Mouse (Mus musculus) cerebellum, postnatal 25 days (tissue): ENCODE measurements around the gene Tomm40l.

ENCODE experiments used
- DNase-seq, 2 experiments: peaks; one replicate each; pipeline ENCODE4 v3.0.0; 2021; ENCODE audit warnings: mixed read lengths in 2 of 2

Gene Tomm40l

DNA sequence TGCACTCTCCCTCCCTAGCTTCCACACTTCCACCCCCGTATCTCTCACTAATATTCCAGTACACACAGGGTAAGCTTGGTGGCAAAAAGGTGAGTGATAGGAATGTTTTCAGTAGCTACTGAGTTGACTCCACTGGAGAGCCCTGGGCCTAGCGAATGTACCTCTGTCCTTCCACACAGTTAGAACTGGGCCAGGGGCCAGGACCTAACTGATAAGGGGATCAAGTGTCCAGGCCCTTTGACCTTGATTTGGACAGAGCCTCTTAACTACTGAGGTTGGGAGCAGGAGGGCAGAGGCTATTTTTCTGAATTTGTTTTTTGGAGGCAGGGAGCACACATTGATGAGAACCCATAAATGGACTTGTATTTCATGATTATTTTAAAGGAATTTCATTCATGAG lies 1.5 kb upstream of the Tomm40l start:
- DNase-seq, result no peak

GRCm38 (mm10) chr1:171223168-171223567 lies 854 bp upstream of the Tomm40l start:
- DNase-seq, result no peak

DNA sequence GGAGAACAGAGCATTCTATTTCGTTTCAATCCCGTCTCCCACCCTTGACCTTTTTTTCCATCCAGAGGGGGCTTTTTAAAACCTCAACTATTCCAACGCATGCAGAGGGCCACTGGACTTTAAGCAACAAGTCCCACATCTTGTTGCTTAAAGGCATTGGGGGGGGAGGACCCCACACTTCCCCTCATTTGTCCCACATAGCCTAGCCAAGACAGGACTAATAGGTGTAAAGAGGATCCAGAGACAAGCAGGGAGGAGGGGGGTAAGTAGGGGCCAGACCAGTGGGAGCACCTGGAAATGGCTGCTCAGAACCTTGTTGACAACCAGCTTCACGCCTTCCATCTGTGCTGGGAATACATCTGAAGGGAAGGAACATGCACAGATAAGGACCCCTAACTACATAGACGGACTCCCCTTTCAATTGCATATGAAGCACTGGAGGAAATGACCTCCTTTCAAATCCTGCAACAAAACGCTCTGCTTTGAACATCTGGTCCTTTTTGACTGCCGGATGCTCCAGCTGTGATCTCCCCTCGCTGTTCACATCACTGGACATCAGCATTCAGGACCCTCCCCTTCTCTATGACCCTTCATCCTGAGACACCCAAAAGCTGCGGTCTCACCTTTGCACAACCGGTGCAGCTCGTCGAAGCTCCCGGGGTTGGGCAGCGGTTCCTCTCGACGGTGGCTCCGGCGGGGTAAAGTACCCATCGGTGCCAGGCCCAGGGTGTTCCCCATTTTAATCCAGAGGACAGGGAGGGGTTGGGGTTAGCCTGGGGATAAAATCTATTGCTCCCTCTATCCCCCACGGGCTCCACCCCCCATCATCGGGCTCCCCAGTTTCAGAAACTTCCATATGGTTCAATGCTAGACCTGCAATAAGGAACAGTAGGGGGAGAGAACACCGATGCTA lies 777 bp downstream of the Tomm40l start:
- DNase-seq, result no peak

DNA sequence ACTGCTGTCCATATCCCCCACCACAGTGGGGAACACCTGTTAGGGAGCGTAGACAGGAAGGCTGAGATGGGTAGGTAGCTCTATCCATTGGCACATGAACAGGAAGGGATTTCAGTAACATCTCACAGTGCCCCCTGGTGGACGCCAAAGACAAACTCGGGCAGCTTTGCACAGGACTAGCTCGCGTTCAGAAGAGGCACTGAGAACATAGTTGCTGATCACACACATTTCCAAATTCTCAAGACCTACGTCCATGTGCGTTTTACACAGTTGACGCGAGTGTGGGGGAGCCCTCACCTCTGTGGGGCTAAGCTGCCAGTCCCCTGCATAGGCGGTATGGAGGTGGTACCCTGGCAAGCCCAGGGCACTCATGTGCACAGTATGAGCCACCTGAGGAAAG lies 1.4 kb downstream of the Tomm40l start:
- DNase-seq, result peak; percentile 88 to 93

DNA sequence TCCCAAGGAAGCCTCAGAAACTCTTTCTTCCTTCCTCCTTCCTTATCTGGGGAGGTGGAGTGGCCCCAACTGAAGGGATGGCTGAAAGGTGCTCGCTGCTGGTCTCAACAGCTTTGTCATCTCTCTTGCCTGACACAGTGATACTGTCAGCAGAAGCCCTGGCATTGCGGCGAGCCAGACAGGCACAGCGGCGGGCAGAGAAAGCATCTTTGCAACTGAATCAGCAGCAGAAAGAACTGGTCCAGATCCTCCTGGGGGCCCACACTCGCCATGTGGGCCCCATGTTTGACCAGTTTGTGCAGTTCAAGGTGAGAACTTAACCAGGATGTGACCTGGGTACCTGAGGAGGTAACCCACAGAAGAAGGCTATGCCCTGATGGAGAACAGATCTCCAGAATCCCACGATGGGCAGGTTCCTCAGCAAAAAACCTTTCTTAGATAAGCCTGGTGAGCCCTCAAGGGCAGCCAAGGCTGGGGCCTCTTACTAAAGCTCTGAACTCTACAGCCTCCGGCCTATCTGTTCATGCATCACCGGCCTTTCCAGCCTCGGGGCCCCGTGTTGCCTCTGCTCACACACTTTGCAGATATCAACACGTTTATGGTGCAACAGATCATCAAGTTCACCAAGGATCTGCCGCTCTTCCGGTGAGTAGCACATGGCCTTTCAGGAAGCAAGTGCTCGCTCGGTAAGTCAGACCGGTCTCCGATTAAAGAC lies 5.9 kb downstream of the Tomm40l start:
- no peak for DNase-seq

- DNase-seq, result no peak
These were observed 8.4 kb downstream of the Tomm40l start, which contains the start of gene Nr1i3 for GRCm38 (mm10) chr1:171213801-171214496. TSS of gene Nr1i3 (plus strand) at chr1:171213970.

- DNase-seq, result no peak
These were observed 9.5 kb downstream of the Tomm40l start for GRCm38 (mm10) chr1:171212854-171213253.

DNA sequence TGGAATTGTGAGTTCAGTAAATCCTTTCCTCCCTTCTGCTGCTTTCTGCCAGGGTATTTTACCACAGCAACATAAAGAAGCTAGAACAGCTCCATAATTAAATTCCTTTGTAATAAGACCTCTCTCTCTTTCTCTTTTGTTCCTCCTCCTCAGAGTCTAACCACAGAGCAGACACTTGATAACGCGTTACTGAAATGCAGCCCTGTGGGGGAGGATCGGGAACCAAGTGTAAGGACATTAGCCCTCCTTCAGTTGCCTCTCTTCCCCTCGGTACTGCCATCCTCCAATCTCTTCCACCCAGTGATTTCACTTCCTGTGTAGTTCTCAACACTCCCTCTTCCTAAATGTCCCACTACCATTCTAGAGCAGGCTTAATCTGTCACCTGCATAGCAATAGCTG lies 12.9 kb downstream of the Tomm40l start:
- DNase-seq, result no peak

DNA sequence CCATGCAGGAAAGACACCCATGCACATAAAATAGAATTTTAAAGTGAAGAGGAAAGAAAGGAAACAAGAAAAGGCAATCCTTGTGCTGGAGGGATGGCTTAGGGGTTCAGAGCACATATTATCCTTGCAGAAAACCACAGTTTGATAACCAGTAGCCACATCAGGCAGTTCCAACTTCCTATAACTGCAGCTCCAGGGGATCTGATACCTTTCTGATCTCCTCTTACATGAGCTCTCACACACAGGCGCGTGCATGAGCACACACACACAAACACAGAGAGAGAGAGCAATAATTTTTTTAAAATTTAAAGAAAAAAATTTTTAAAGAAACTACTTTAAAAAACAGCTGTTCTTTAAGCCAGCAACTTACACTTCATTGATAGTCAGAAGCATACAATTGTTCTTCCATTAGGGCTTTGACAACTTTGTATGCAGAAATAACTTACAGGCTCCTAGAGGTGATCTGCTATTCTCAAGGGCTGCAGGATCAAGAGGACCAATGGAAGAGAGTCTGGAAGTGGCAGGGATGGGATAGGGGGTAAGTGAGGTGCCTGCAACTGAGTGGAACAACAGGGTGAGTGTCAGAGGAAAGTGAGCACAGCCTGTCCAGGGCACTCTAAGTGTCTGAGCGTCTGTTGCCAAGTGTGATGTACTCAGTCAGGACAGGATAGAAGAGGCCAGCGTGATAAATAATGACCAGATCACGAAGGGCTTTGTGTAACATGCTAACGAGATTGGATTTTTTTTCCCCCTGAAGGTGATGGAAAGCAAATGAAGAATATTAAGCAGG lies 16.4 kb downstream of the Tomm40l start:
- no peak for DNase-seq

- no peak for DNase-seq
These were observed 18.1 kb downstream of the Tomm40l start for GRCm38 (mm10) chr1:171204249-171204644.

- DNase-seq, result no peak
These were observed 18.7 kb downstream of the Tomm40l start for GRCm38 (mm10) chr1:171203471-171204248.

GRCm38 (mm10) chr1:171200769-171201168 lies 21.5 kb downstream of the Tomm40l start:
- no peak for DNase-seq

- DNase-seq, result no peak
These were observed 22.8 kb downstream of the Tomm40l start for GRCm38 (mm10) chr1:171199532-171199931.

GRCm38 (mm10) chr1:171195887-171196397 lies 26.4 kb downstream of the Tomm40l start, which contains the start of gene Pcp4l1:
TSS of gene Pcp4l1 (minus strand) at chr1:171196268.
- peak; percentile 59 to 74 for DNase-seq

- DNase-seq, result no peak
These were observed 27.1 kb downstream of the Tomm40l start for GRCm38 (mm10) chr1:171195046-171195822.

- no peak for DNase-seq
These were observed 28.1 kb downstream of the Tomm40l start for GRCm38 (mm10) chr1:171193911-171194830.

DNA sequence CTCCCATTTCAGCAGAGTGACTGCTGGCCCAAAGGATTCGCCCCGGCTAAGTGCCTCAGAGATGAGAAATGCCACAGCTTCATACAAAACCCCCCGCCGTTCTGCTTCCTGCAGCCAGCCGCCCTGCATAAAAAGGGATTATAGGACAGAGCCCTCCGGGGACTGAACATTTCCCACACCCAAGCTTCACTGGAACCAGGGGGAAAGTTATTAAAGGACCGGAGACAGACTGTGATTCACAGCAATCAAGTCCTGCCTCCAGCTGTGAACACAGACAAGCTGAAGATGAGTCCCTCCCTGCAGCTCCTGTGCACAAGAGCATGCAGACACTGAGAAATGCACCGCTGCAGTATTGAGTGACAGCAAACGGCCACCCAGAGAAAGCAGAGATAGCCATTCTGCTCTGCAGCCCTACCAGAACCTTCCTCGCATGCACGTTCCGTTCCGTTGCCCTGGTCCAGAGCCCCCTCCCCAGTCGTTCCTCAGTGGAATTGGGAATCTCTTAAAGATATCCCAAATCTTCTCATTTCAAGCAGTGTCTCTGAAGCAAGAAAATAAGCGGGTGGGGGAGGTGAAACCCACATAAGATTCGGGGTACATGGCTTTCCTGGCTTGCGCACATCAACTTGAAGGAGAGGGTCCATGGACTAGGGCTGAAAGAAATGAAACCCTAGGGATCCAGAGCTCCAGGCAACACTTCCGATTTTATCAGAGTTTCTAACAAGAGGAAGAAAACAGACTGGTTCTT lies 29.0 kb downstream of the Tomm40l start:
- DNase-seq, result no peak

DNA sequence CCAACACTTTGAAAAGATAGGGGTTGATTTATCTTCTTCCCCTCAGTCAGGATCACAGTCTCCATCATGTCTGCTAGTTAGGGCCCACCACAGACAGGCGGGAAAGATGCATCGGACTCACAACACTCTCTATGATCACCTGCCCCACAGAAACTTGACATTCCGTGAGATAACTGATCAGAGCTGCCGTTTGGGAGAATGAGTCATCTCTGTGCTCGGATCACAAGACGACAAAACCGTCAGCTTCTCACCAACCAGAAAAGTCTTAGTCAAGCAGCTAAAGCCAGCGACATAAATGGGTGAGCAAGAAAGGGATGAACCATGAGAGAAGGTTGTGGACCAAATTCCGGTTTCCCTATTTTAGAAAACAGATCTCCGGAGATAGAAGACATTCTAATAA lies 30.0 kb downstream of the Tomm40l start:
- DNase-seq, result no peak

DNA sequence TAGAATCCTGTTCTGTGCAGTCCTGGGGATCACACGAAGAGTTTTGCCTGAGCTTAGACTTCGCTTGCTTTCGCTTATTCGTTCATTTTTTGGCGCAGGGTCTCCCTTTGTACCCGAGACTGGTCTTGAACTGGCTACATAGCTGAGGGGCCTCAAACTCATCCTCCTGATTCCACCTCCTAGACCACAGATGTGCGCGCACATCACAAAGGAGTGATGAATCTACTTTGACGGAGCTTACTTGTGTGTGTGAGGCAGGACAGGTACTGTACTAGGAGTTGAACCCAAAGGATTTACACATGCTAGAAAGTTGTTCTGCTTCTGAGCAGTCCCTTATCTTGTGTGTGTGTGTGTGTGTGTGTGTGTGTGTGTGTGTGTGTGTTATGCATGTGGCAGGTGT lies 31.5 kb downstream of the Tomm40l start:
- no peak for DNase-seq
